Mouse (Mus musculus) lung, postnatal 0 days (tissue): ENCODE measurements at regions not wholly inside any gene's neighbourhood (a gene's known extent, or its start where the extent isn't known, plus 50 kb on each side); places are given as distances from the start of the nearest gene placed in this dataset.

ENCODE experiments used
- ATAC-seq: fragments of 200-750 bp; cut with Nextera tagmentation; 2 replicates; pipeline ENCODE4 v1.8.0; 2017; ENCODE audit warnings: moderate library complexity
- DNase-seq: peaks from one replicate; pipeline ENCODE4 v3.0.0-alpha.2; 2016; ENCODE audit warnings: low spot score
- H3K27ac ChIP-seq: fragments of 300-500 bp; sonication (generic); 2 replicates; pipeline ENCODE4 v1.5.1; 2014; ENCODE audit warnings: antibody characterized with exemption, mild to moderate bottlenecking, low read length, mixed read lengths
- H3K27me3 ChIP-seq: fragments of 300-500 bp; sonication (generic); replicated peaks from 2 replicates; pipeline ENCODE4 v1.6.1; 2014; ENCODE audit warnings: low read length, mixed read lengths; ENCODE audit not compliant: insufficient read depth
- H3K36me3 ChIP-seq: fragments of 300-500 bp; sonication (generic); 2 replicates; pipeline ENCODE4 v1.6.1; 2014; ENCODE audit warnings: low read length, mixed read lengths; ENCODE audit not compliant: insufficient read depth
- H3K4me1 ChIP-seq: fragments of 300-500 bp; sonication (generic); 2 replicates; pipeline ENCODE4 v1.6.1; 2014; ENCODE audit warnings: antibody characterized with exemption, low read depth, low read length, mixed read lengths; ENCODE audit not compliant: insufficient read depth
- H3K4me2 ChIP-seq: fragments of 300-500 bp; sonication (generic); replicated peaks from 2 replicates; pipeline ENCODE4 v1.6.1; 2014; ENCODE audit warnings: low read depth, mild to moderate bottlenecking, low read length, moderate library complexity, mixed read lengths
- H3K4me3 ChIP-seq: fragments of 300-500 bp; sonication (generic); 2 replicates; pipeline ENCODE4 v1.5.1; 2014; ENCODE audit warnings: low read depth, low read length
- H3K9ac ChIP-seq: fragments of 300-500 bp; sonication (generic); replicated peaks from 2 replicates; pipeline ENCODE4 v1.6.1; 2014; ENCODE audit warnings: low read depth, mild to moderate bottlenecking
- H3K9me3 ChIP-seq: fragments of 300-500 bp; sonication (generic); 2 replicates; pipeline ENCODE4 v1.6.1; 2016; ENCODE audit warnings: low read length, mixed read lengths
- CTCF ChIP-seq: IDR thresholded peaks from 2 replicates; pipeline ENCODE4 v1.5.1; 2016; ENCODE audit warnings: antibody characterized with exemption, mild to moderate bottlenecking
- EP300 ChIP-seq: IDR thresholded peaks from 2 replicates; pipeline ENCODE4 v1.6.1; 2016; ENCODE audit warnings: antibody characterized with exemption, mild to moderate bottlenecking, control low read depth
- WGBS: fragments of 180-500 bp; shearing (Covaris S2); extraction: QIAGEN DNeasy Blood & Tissue Kit; methylation state at CpG from one replicate; pipeline ENCODE4 v1.1.7; 2014; 5-methylcytosine and 5-hydroxymethylcytosine counted together

- Histone ChIP-seq H3K9ac (no peak overlapping the region), H3K36me3 (no peaks in the 10 kb centered on the region), H3K9me3 (no peaks in the 10 kb centered on the region), H3K4me3 (no peak overlapping the region), H3K4me1 (no peaks in the 10 kb centered on the region), H3K27me3 (no peaks in the 10 kb centered on the region), H3K27ac (no peak overlapping the region), H3K4me2 (no peak overlapping the region)
- no peak for ATAC-seq
- no peak for DNase-seq
- TF ChIP-seq CTCF (no peak), EP300 (no peak)
- 76% methylated on average over 14 of the region's 14 CpGs for WGBS
Observed at GRCm38 (mm10) chr10:43759186-43759905, 142.2 kb downstream of the Qrsl1 start.

DNA sequence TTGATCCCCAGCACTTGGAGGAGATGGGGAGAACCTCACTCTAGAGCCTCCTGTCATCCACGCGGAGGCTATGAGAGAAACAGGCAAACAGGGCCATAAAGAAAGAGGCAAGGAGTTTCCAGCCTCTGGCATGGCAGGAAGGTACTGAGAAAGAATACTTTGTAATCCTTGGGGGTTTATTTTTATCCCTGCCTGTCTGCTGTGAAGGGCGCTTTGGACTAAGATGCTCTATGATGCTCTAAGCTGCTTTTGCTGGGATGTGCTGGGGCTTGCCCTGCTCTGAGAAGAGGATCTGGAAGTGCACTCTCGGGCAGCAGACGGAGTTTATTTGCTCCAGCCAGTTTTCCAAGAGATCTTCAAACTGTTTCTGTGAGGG lies 141.7 kb downstream of the Qrsl1 start:
- DNase-seq (no peak), ATAC-seq (no peak)
- H3K4me3 ChIP-seq = no peak overlapping the region
- H3K36me3 ChIP-seq = no peaks in the 10 kb centered on the region
- H3K4me2 ChIP-seq = no peak overlapping the region
- no peaks in the 10 kb centered on the region for H3K9me3 ChIP-seq
- H3K27ac ChIP-seq = no peak overlapping the region
- no peaks in the 10 kb centered on the region for H3K27me3 ChIP-seq
- 83% methylated on average over 5 of the region's 5 CpGs for WGBS
- H3K4me1 ChIP-seq = no peaks in the 10 kb centered on the region
- TF ChIP-seq CTCF = no peak
- TF ChIP-seq EP300 = no peak
- no peak overlapping the region for H3K9ac ChIP-seq

DNA sequence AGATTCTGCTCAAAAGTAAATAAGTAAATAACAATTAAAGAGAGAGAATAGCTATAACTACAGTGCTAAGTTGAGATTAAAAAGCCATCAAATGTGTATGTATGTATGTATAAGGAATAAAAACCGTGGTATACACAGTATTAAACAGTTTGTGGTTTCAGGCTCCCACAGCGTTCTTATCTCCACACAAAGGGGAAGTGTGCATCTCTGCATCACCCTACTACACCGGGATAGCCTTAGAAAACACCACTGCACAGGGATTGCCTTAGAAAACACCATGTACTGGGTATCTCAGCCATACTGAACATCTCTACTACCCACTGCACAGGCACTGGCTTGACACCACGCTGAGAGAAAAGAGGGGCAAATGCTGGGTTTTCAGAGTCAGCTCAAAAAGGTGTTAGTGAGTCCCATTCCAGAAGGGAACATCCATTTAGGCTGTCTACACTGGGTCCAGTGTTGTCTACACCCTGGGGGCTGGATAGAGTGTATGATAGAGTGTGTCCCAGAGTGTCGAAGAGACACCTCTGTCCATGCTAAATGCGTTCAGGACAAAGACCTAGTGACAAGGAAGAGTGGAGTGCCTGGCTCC lies 139.5 kb downstream of the Qrsl1 start:
- no peak for ATAC-seq
- DNase-seq = no peak
- Histone ChIP-seq H3K36me3 (no peaks in the 10 kb centered on the region), H3K4me3 (no peak overlapping the region), H3K4me1 (no peaks in the 10 kb centered on the region), H3K27ac (no peak overlapping the region), H3K4me2 (no peak overlapping the region), H3K9ac (no peak overlapping the region), H3K27me3 (no peaks in the 10 kb centered on the region), H3K9me3 (no peaks in the 10 kb centered on the region)
- WGBS = 73% methylated on average over 6 of the region's 6 CpGs
- TF ChIP-seq EP300 (no peak), CTCF (no peak)

DNA sequence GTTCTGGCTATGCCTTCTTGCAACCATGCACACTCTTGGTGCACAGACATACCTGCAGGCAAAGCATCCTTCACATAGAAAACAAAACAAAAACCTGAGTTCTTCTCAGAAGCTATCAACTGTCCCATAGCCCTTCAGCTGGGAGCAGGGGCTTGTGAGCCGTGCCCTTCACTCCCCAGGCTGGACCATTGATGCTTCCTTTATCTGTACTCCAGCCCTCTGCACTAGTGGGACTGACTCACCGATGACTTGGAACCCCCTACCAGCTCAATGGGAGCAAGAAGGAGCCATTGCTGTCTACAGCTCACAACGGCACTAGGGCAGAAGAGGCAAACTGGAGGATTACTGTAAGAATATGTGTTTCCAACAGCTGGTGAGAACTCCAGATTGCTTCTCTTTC lies 137.0 kb downstream of the Qrsl1 start:
- Histone ChIP-seq H3K4me2 (no peak overlapping the region), H3K9ac (no peak overlapping the region), H3K4me3 (no peak overlapping the region), H3K9me3 (no peaks in the 10 kb centered on the region), H3K27ac (no peak overlapping the region), H3K27me3 (no peaks in the 10 kb centered on the region), H3K4me1 (no peaks in the 10 kb centered on the region), H3K36me3 (no peaks in the 10 kb centered on the region)
- ATAC-seq (no peak), DNase-seq (no peak)
- WGBS = 97% methylated on average over 3 of the region's 3 CpGs
- no peak for TF ChIP-seq EP300
- no peak for TF ChIP-seq CTCF

- Histone ChIP-seq H3K9ac (no peak overlapping the region), H3K27ac (no peak overlapping the region), H3K4me2 (no peak overlapping the region), H3K36me3 (no peaks in the 10 kb centered on the region), H3K9me3 (no peaks in the 10 kb centered on the region), H3K27me3 (no peaks in the 10 kb centered on the region), H3K4me1 (no peaks in the 10 kb centered on the region), H3K4me3 (no peak overlapping the region)
- TF ChIP-seq EP300 (peak; percentile 58; the same call in 1 of the 2 replicates), CTCF (no peak)
- DNase-seq (no peak), ATAC-seq (peak; percentile 55; the same call in 1 of the 2 replicates)
- WGBS = 68% methylated on average over 1 of the region's 1 CpGs
Observed at GRCm38 (mm10) chr10:43765275-43765674, 136.3 kb downstream of the Qrsl1 start.

DNA sequence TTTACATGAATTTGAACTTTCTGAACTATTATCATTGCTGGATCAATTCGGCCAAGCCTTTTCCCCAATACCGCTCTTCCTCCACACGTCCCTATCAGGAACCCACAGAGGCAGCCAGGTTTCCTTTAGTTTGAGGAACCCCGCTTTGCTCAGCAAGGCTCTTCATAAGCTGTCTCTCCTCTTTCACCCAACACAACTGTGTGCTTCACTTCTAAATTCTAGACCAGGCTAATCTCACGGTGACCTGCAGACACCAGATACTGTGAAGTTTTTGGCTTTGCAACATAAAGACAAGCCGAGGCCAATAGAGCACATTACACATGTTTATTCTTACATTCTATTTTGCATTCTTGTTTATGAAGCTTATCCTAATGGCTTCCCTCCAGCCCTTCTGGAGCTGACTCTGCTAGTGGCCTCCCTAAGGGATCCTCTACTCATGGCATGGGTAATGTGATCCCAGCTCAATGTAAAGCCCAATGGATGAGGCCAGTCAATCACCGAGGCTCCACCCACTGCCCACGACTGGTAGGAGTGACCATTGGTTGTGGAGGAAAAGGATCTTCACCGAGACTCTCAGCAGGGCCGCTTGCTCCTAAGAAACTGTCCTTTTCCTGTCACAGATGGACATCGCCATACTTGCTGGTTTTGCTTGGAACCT lies 135.6 kb downstream of the Qrsl1 start:
- WGBS = 71% methylated on average over 11 of the region's 11 CpGs
- Histone ChIP-seq H3K9ac (no peak overlapping the region), H3K4me2 (no peak overlapping the region), H3K27ac (no peak overlapping the region), H3K4me1 (no peaks in the 10 kb centered on the region), H3K4me3 (no peak overlapping the region), H3K36me3 (no peaks in the 10 kb centered on the region), H3K27me3 (no peaks in the 10 kb centered on the region), H3K9me3 (no peaks in the 10 kb centered on the region)
- no peak for DNase-seq
- ATAC-seq = no peak
- TF ChIP-seq CTCF (no peak), EP300 (no peak)
